Mouse (Mus musculus) bone marrow, adult 2 months (tissue): ENCODE results near the gene Ubp1.

Experiments
- CTCF ChIP-seq: fragments of 200-500 bp; IDR thresholded peaks from 2 replicates; pipeline ENCODE4 v1.5.1; 2011; ENCODE audit warnings: low read length, control low read depth; ENCODE audit not compliant: control insufficient read depth, insufficient read depth
- POLR2A ChIP-seq: fragments of 200-500 bp; IDR thresholded peaks from 2 replicates; pipeline ENCODE4 v1.6.1; 2011; ENCODE audit warnings: low read depth, mild to moderate bottlenecking, control low read depth, low read length, borderline replicate concordance; ENCODE audit not compliant: control insufficient read depth

DNA sequence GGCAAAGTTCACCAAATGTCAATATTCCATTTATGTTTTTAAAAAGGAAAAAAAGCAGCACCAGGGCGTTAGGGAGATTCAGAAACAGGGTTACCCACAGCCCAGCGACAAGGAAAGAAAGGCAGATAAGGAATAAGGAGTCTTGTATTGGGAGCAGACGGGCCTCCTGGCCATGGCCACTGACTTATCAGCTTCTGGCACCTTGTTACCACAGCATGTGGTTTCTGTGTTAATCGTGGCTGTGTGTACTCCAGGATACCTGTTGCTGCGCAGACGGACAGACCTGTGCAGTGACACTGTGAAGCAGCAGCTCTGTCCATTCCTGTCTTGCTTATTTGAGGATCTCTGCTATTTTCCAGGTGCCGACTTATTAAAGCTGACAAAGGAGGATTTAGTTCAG is 38.2 kb downstream of the Ubp1 start:
- no peak for TF ChIP-seq CTCF
- no peak; the same call in 1 of the 2 replicates for TF ChIP-seq POLR2A
